Comparison of ENCODE assay signal across 8 mouse cellular contexts in genomic region chr7:127746494-127747491, GRCm38 (mm10). TPM values are rescaled to one million over a fixed set of nuclear protein-coding genes. Genes with fewer than 3 reads are reported as not detected.
DNase-seq lines count a peak whose midpoint lies in the region; ATAC-seq and TF ChIP-seq lines count a peak whose summit lies in the region.

No protein-coding gene starts in this region.

- H3K9ac ChIP-seq in intestine, embryonic 15.5 days = peak overlapping the region; percentile 75

- no peak for TF ChIP-seq CTCF in lung, adult 2 months (IDR thresholded peaks at IDR 0.05; ENCODE audit: insufficient read depth, low read length)

- ATAC-seq in intestine, embryonic 15.5 days = peak; percentile 17

- no peaks in the 10 kb centered on the region for H3K27me3 ChIP-seq in forebrain, embryonic 10.5 days (ENCODE audit: poor library complexity, severe bottlenecking)
- H3K27me3 ChIP-seq in intestine, embryonic 15.5 days (replicated peaks) = no peaks in the 10 kb centered on the region

- H3K9me3 ChIP-seq in forebrain, embryonic 10.5 days = no peaks in the 10 kb centered on the region
- no peaks in the 10 kb centered on the region for H3K9me3 ChIP-seq in intestine, embryonic 15.5 days

- peak overlapping the region; percentile 26 for H3K4me3 ChIP-seq in lung, adult 2 months (replicated peaks; ENCODE audit: extremely low read depth, low read depth, low read length)
- H3K4me3 ChIP-seq in forebrain, embryonic 10.5 days = peak overlapping the region; percentile 71
- peak overlapping the region; percentile 88 for H3K4me3 ChIP-seq in intestine, embryonic 15.5 days (replicated peaks)

- peak overlapping the region; percentile 97 for H3K27ac ChIP-seq in forebrain, embryonic 10.5 days
- H3K27ac ChIP-seq in intestine, embryonic 15.5 days = peak overlapping the region; percentile 90

- no peak for DNase-seq in lung, adult 2 months
- no peak for DNase-seq in lung, postnatal 14 days
- peak; percentile 53 for DNase-seq in adrenal gland, postnatal 10 days
- peak; percentile 70 for DNase-seq in forebrain, embryonic 10.5 days (ENCODE audit: extremely low spot score, low spot score)
- peak; percentile 32 to 54 for DNase-seq in lung, postnatal 4 days
- DNase-seq in testis, postnatal 10 days (ENCODE audit: low spot score) = peak; percentile 80
- DNase-seq in layer of hippocampus, adult 18-20 months (ENCODE audit: low spot score in 2 of 2) = no peak

- 3% methylated on average over 38 of the region's 62 CpGs for WGBS in lung, adult 2 months
- 1% methylated on average over 42 of the region's 62 CpGs for WGBS in forebrain, embryonic 10.5 days
- under 1% methylated on average over 48 of the region's 62 CpGs for WGBS in intestine, embryonic 15.5 days

- peaks cover 42% of the 10 kb centered on the region for H3K36me3 ChIP-seq in forebrain, embryonic 10.5 days (replicated peaks)
- peaks cover 33% of the 10 kb centered on the region for H3K36me3 ChIP-seq in intestine, embryonic 15.5 days

- peaks cover 10% of the 10 kb centered on the region; the same call in 1 of the 2 replicates for H3K4me1 ChIP-seq in lung, adult 2 months (ENCODE audit: control insufficient read depth, insufficient read depth, low read length)
- H3K4me1 ChIP-seq in forebrain, embryonic 10.5 days = peaks cover 33% of the 10 kb centered on the region
- H3K4me1 ChIP-seq in intestine, embryonic 15.5 days (replicated peaks) = peaks cover 19% of the 10 kb centered on the region

- no peak for TF ChIP-seq POLR2A in lung, adult 2 months (IDR thresholded peaks at IDR 0.05; ENCODE audit: borderline replicate concordance, extremely low read depth, low read depth, low read length)

- H3K4me2 ChIP-seq in intestine, embryonic 15.5 days (replicated peaks) = peak overlapping the region; percentile 86

RNA-seq across cellular contexts. Expression of gene Fbxl19, which starts 2.5 kb away (rescaled TPM):
- 25.9 and 27.3 TPM in 2 replicates for polyA plus RNA-seq in lung, adult 2 months (2012; rRNA removed)
- total RNA-seq in adrenal gland, postnatal 10 days (2021) = 10 to 100 TPM; 12.3 to 18.5 TPM
- 7.6 and 8.2 TPM in 2 replicates for polyA plus RNA-seq in forebrain, embryonic 10.5 days (2016; fragmentation: Nextera tagmentation; extraction: Ambion mirVana)
- 3.2 and 4.3 TPM in 2 replicates for polyA plus RNA-seq in intestine, embryonic 15.5 days (2015; fragmentation: Nextera tagmentation; extraction: Ambion mirVana)
- total RNA-seq in layer of hippocampus, adult 18-20 months (2021) = 10 to 100 TPM; 59.2 to 59.7 TPM

RNA-seq across cellular contexts. Expression of gene Ctf2, which starts 14.8 kb away (rescaled TPM):
- not detected in 2 replicates for polyA plus RNA-seq in lung, adult 2 months (2012; rRNA removed)
- total RNA-seq in adrenal gland, postnatal 10 days (2021) = not detected
- polyA plus RNA-seq in forebrain, embryonic 10.5 days (2016; fragmentation: Nextera tagmentation; extraction: Ambion mirVana) = 0.33 and 0.39 TPM in 2 replicates
- polyA plus RNA-seq in intestine, embryonic 15.5 days (2015; fragmentation: Nextera tagmentation; extraction: Ambion mirVana) = 0.13 and 0.29 TPM in 2 replicates
- total RNA-seq in layer of hippocampus, adult 18-20 months (2021) = not detected

RNA-seq across cellular contexts. Expression of gene Orai3, which starts 22.8 kb away (rescaled TPM):
- 39.1 and 45.6 TPM in 2 replicates for polyA plus RNA-seq in lung, adult 2 months (2012; rRNA removed)
- 10 to 100 TPM; 31.5 to 32.0 TPM for total RNA-seq in adrenal gland, postnatal 10 days (2021)
- 8.4 and 9.8 TPM in 2 replicates for polyA plus RNA-seq in forebrain, embryonic 10.5 days (2016; fragmentation: Nextera tagmentation; extraction: Ambion mirVana)
- 22.9 and 25.5 TPM in 2 replicates for polyA plus RNA-seq in intestine, embryonic 15.5 days (2015; fragmentation: Nextera tagmentation; extraction: Ambion mirVana)
- total RNA-seq in layer of hippocampus, adult 18-20 months (2021) = 10 to 100 TPM; 25.9 to 29.3 TPM

RNA-seq across cellular contexts. Expression of gene Setd1a, which starts 29.7 kb away (rescaled TPM):
- 10.8 and 15.6 TPM in 2 replicates for polyA plus RNA-seq in lung, adult 2 months (2012; rRNA removed)
- 10 to 100 TPM; 35.9 to 46.6 TPM for total RNA-seq in adrenal gland, postnatal 10 days (2021)
- 16.0 and 17.1 TPM in 2 replicates for polyA plus RNA-seq in forebrain, embryonic 10.5 days (2016; fragmentation: Nextera tagmentation; extraction: Ambion mirVana)
- 15.2 and 17.4 TPM in 2 replicates for polyA plus RNA-seq in intestine, embryonic 15.5 days (2015; fragmentation: Nextera tagmentation; extraction: Ambion mirVana)
- total RNA-seq in layer of hippocampus, adult 18-20 months (2021) = 10 to 100 TPM; 35.4 to 44.6 TPM

RNA-seq across cellular contexts. Expression of gene Ctf1, which starts 34.3 kb away (rescaled TPM):
- polyA plus RNA-seq in lung, adult 2 months (2012; rRNA removed) = 20.1 and 21.1 TPM in 2 replicates
- total RNA-seq in adrenal gland, postnatal 10 days (2021) = 1 to 10 TPM; 6.3 to 6.8 TPM
- polyA plus RNA-seq in forebrain, embryonic 10.5 days (2016; fragmentation: Nextera tagmentation; extraction: Ambion mirVana) = 5.9 and 6.0 TPM in 2 replicates
- polyA plus RNA-seq in intestine, embryonic 15.5 days (2015; fragmentation: Nextera tagmentation; extraction: Ambion mirVana) = 9.4 and 10.5 TPM in 2 replicates
- total RNA-seq in layer of hippocampus, adult 18-20 months (2021) = 1 to 10 TPM; 3.5 to 4.6 TPM

Comparison
In these comparisons a context has a peak if more than half of its experiments do, and no peak if none do; other contexts are left out.
1. DNase-seq: peak in adrenal gland, postnatal 10 days (single experiment), forebrain, embryonic 10.5 days (single experiment), lung, postnatal 4 days (2 of 2) and testis, postnatal 10 days (single experiment); none in lung, adult 2 months (single experiment), lung, postnatal 14 days (single experiment) and layer of hippocampus, adult 18-20 months (0 of 2).
2. H3K4me3 ChIP-seq: peak in every context shown above with its lines; median percentile 88 in intestine, embryonic 15.5 days; 71 in forebrain, embryonic 10.5 days; 26 in lung, adult 2 months.